Mouse (Mus musculus) CD4-positive, CD25-positive, alpha-beta regulatory T cell, adult 2 months (primary cell): ENCODE data around the gene Olfr347.

Source experiments
- DNase-seq: peaks from one replicate; pipeline ENCODE4 v3.0.0-alpha.2; 2012; ENCODE audit warnings: low read depth, low spot score

Olfr347 gene

GRCm38 (mm10) chr2:36731602-36732001 is at the start of gene Olfr347:
Gene Olfr347 (plus strand): TSS chr2:36731902.
- DNase-seq, result no peak

DNA sequence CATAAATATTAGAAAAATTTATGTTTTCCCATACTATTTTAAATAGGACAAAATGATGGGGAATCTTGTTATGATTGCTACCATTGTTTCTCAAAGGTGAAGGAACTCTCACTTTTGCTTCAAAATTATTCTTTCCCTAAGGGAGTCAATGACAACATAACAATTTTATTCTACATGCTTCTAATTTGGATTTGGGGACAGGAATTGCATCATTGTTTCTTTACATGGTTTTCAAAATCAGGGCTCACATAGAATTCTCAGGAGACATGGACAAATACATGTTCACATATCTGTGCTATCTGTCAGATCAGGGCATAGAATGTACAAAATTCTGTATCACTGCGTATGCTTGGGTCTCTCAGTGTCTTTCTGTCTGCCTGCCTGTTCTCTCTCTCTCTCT is 46.2 kb upstream of the Olfr347 start, which contains the start of gene Olfr346:
Gene Olfr346, plus strand, starts transcription at position 301 of the 400 bp plus-strand sequence.
- no peak for DNase-seq

- no peak for DNase-seq
Observed at GRCm38 (mm10) chr2:36736226-36736625, 4.5 kb downstream of the Olfr347 start.

DNA sequence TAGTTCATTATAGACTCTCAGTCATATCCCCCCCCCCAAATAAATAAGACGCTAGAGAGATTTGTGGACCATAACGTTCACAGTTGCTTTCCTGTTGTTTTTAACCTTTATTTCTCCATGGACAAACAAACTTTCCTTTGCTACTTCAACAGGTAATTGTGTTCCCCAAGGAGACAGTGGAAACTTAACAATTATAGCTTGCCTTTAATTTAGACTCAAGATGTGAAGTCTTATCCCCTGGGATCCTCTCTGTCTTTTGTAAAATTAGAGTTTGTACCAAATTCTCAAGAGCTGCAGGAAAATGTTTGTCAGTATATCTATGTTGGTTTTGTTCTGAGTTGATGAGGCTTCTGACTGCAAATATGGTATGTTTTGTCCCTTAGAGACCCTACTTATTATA is 52.3 kb downstream of the Olfr347 start, which contains the start of gene Olfr348:
Gene Olfr348, plus strand, starts transcription at position 301 of the 400 bp plus-strand sequence.
- no peak for DNase-seq
